Mouse (Mus musculus): ENCODE results near the gene Bms1.

- TF ChIP-seq POLR2A (IDR thresholded peaks at IDR 0.05; ENCODE audit: borderline replicate concordance, control insufficient read depth, low read depth, low read length) = no peak
- 0 out of 2 replicates have a peak, but pooled peaks have one; percentile 2 for TF ChIP-seq CTCF (IDR thresholded peaks at IDR 0.05; ENCODE audit: control insufficient read depth, insufficient read depth, low read length)
Observed at GRCm38 (mm10) chr6:118455042-118455631, 35.9 kb upstream of the Bms1 start, which contains the start of gene Zfp248.
